Mouse (Mus musculus) adrenal gland, postnatal 14 days (tissue): ENCODE results near the gene Prl2a1. TPM values are rescaled to one million over a fixed set of nuclear protein-coding genes. Genes with fewer than 3 reads are reported as not detected.
"Not testable (repeated sequence)": the region's sequence is repeated elsewhere in the genome, so short reads cannot be mapped to it uniquely, and the experiment has no call there.

Experiments
- DNase-seq: peaks from one replicate; pipeline ENCODE4 v3.0.0; 2021; ENCODE audit warnings: mixed read lengths
- long read RNA-seq, 2 experiments: library from polyadenylated mRNA; stranded (forward); transcript quantifications; one replicate each; pipeline ENCODE4 v2.0.0; 2021
- total RNA-seq: library from RNA; stranded (reverse); gene quantifications from 2 replicates; pipeline ENCODE4 v1.2.3, GENCODE M21; 2021

The Prl2a1 gene
- not detected in 2 replicates for total RNA-seq
- long read RNA-seq, experiment 1 = 0 reads
- long read RNA-seq, experiment 2 = 0 reads

- no peak for DNase-seq
Observed at GRCm38 (mm10) chr13:27801354-27801753, at the start of gene Prl2a1. Gene Prl2a1, plus strand, starts transcription at chr13:27801654.

GRCm38 (mm10) chr13:27780704-27781103, 20.8 kb upstream of the Prl2a1 start, which contains the start of gene Prl7c1:
Gene Prl7c1, minus strand, starts transcription at chr13:27780804.
- DNase-seq = not testable (repeated sequence)

- no peak for DNase-seq
Observed at GRCm38 (mm10) chr13:27799303-27799702, 2.2 kb upstream of the Prl2a1 start.

GRCm38 (mm10) chr13:27802765-27803164, 1.3 kb downstream of the Prl2a1 start:
- no peak for DNase-seq

GRCm38 (mm10) chr13:27849042-27849441, 47.6 kb downstream of the Prl2a1 start, which contains the start of gene Prl2c1:
Gene Prl2c1, plus strand, starts transcription at chr13:27849342.
- no peak for DNase-seq

Other genes starting within 250 kb of the Prl2a1 start
- gene Prl8a9, start 237.0 kb upstream of the Prl2a1 start, total RNA-seq = not detected in 2 replicates
- gene Prl8a1, start 219.5 kb upstream of the Prl2a1 start, total RNA-seq = not detected in 2 replicates
- gene Prl7b1, start 191.1 kb upstream of the Prl2a1 start, total RNA-seq = not detected in 2 replicates
- not detected in 2 replicates for gene Prl7a1, start 159.2 kb upstream of the Prl2a1 start, total RNA-seq
- not detected in 2 replicates for gene Prl7a2, start 133.6 kb upstream of the Prl2a1 start, total RNA-seq
- not detected in 2 replicates for gene Prl7d1, start 84.9 kb upstream of the Prl2a1 start, total RNA-seq
- not detected in 2 replicates for gene Prl7c1, start 20.9 kb upstream of the Prl2a1 start, total RNA-seq
- not detected in 2 replicates for gene Prl2c1, start 47.7 kb downstream of the Prl2a1 start, total RNA-seq
- gene Prl4a1, start 214.6 kb downstream of the Prl2a1 start, total RNA-seq = not detected in 2 replicates